Comparison of ENCODE assay signal across 12 mouse cellular contexts in genomic region chr4:154109216-154109849, GRCm38 (mm10). TPM values are rescaled to one million over a fixed set of nuclear protein-coding genes. Genes with fewer than 3 reads are reported as not detected.
DNase-seq lines count a peak whose midpoint lies in the region; ATAC-seq and TF ChIP-seq lines count a peak whose summit lies in the region.
"Had no signal": no experiment of that assay in that cellular context is flagged by ENCODE, and none has a peak within 500 bp of the region (broad histone marks: within the 10 kb centered on the region; RNA-seq: fewer than 3 reads in every experiment).

No protein-coding gene starts in this region.

- in situ Hi-C loops in CH12.LX (cut with MboI; ENCODE audit: low pct_ligation_motif_present, low pct_unique_long_range_greater_than_20kb, low sequenced_read_pairs) = loop anchor here (25.0 kb wide), 1 partner anchor 1822 kb away; the partner anchor contains the start of genes Hes3 and Icmt

- 46% methylated on average over 18 of the region's 18 CpGs for WGBS in kidney, embryonic 14.5 days

- TF ChIP-seq RAD21 in CH12.LX (IDR thresholded peaks at IDR 0.05; ENCODE audit: low read depth, low read length) = no peak

- DNase-seq in gastrocnemius, adult 18-20 months (ENCODE audit: low spot score) = peak; percentile 5
- DNase-seq in gastrocnemius, postnatal 36 days = no peak
- DNase-seq in CH12.LX (ENCODE audit: extremely low read depth) = no peak
- DNase-seq in cerebellum, adult 9-10 months = peak; percentile 83
- peak; percentile 31 to 37 for DNase-seq in layer of hippocampus, postnatal 14 days (ENCODE audit: low spot score in 2 of 2)
- no peak for DNase-seq in thymus, postnatal 14 days
- DNase-seq: B cell, adult 2 months; gastrocnemius, postnatal 14 days had no signal

- H3K4me2 ChIP-seq in CH12.LX (ENCODE audit: insufficient read depth, low read depth, poor library complexity, severe bottlenecking) = peak overlapping the region; percentile 73
- H3K4me2 ChIP-seq in kidney, embryonic 14.5 days (replicated peaks; ENCODE audit: low read depth, low read length) = no peak overlapping the region
- H3K4me2 ChIP-seq: limb, embryonic 12.5 days had no signal

- peaks cover 14 to 60% of the 10 kb centered on the region in 2 experiments for H3K36me3 ChIP-seq in CH12.LX (replicated peaks in 1 of 2; ENCODE audit: control insufficient read depth in 1 of 2, insufficient read depth in 1 of 2, low read length in 1 of 2)
- no peaks in the 10 kb centered on the region for H3K36me3 ChIP-seq in kidney, embryonic 14.5 days (ENCODE audit: control insufficient read depth, insufficient read depth, low read length)
- H3K36me3 ChIP-seq: limb, embryonic 12.5 days had no signal

- peak overlapping the region in 1 of 3 experiments; percentile 17 for H3K4me3 ChIP-seq in CH12.LX (replicated peaks in 1 of 3; ENCODE audit: low read depth in 2 of 3, low read length in 2 of 3, poor library complexity in 1 of 3)
- no peak overlapping the region for H3K4me3 ChIP-seq in kidney, embryonic 14.5 days (ENCODE audit: low read length)
- H3K4me3 ChIP-seq: limb, embryonic 12.5 days had no signal

- peak overlapping the region; percentile 9; the same call in 1 of the 2 replicates for H3K9ac ChIP-seq in CH12.LX (ENCODE audit: insufficient read depth, low read depth)
- H3K9ac ChIP-seq in kidney, embryonic 14.5 days (ENCODE audit: low read depth, low read length) = no peak overlapping the region
- H3K9ac ChIP-seq: limb, embryonic 12.5 days had no signal

- no peak for TF ChIP-seq EP300 in CH12.LX (IDR thresholded peaks at IDR 0.05; ENCODE audit: low read length)

- H3K9me3 ChIP-seq in CH12.LX (replicated peaks; ENCODE audit: low read length) = no peaks in the 10 kb centered on the region
- H3K9me3 ChIP-seq in kidney, embryonic 14.5 days (ENCODE audit: control insufficient read depth, low read length) = no peaks in the 10 kb centered on the region
- H3K9me3 ChIP-seq: limb, embryonic 12.5 days had no signal

- ATAC-seq in inflammation-experienced regulatory T-cells, adult 6 months = no peak
- ATAC-seq in kidney, embryonic 14.5 days (ENCODE audit: low FRiP score, low TSS enrichment) = no peak

- dilution Hi-C loops in CH12.LX (cut with MboI; ENCODE audit: extremely low pct_ligation_motif_present, extremely low pct_unique_long_range_greater_than_20kb, low sequenced_read_pairs) = no loop called here

- H3K27ac ChIP-seq in CH12.LX (ENCODE audit: insufficient read depth, low read depth) = peak overlapping the region; percentile 81
- no peak overlapping the region for H3K27ac ChIP-seq in kidney, embryonic 14.5 days (ENCODE audit: low read depth, low read length)
- H3K27ac ChIP-seq: limb, embryonic 12.5 days had no signal

- peaks cover 57 to 93% of the 10 kb centered on the region in 2 experiments for H3K4me1 ChIP-seq in CH12.LX (ENCODE audit: control insufficient read depth in 1 of 2, insufficient read depth in 2 of 2)
- no peaks in the 10 kb centered on the region for H3K4me1 ChIP-seq in kidney, embryonic 14.5 days (ENCODE audit: control insufficient read depth, insufficient read depth, low read length)

- no peaks in the 10 kb centered on the region for H3K27me3 ChIP-seq in CH12.LX (replicated peaks)
- H3K27me3 ChIP-seq in kidney, embryonic 14.5 days (ENCODE audit: control insufficient read depth, insufficient read depth, low read length) = no peaks in the 10 kb centered on the region; the same call in none of the 2 replicates

- TF ChIP-seq CTCF in CH12.LX (conservative IDR thresholded peaks at IDR 0.05 in 1 of 2, IDR thresholded peaks at IDR 0.05 in 1 of 2; ENCODE audit: low read depth in 2 of 2, low read length in 2 of 2) = no peak

- peak; percentile 39; the same call in 1 of the 2 replicates for TF ChIP-seq POLR2A in CH12.LX (IDR thresholded peaks at IDR 0.05; ENCODE audit: low read depth, low read length)

- intact Hi-C loops in gastrocnemius, postnatal 36 days (cut with DNase I) = no loop called here

- H3K79me2 ChIP-seq in CH12.LX (replicated peaks; ENCODE audit: control insufficient read depth, extremely low read depth, insufficient read depth, poor library complexity, severe bottlenecking) = peaks cover 50% of the 10 kb centered on the region

TF ChIP-seq in CH12.LX, 34 proteins besides CTCF, POLR2A, EP300 and RAD21 (continues in another document):
- TF ChIP-seq ZC3H11A (IDR thresholded peaks at IDR 0.05; ENCODE audit: low read depth, low read length) (no peak), CHD1 (IDR thresholded peaks at IDR 0.05; ENCODE audit: low read depth, low read length) (no peak), MAX (IDR thresholded peaks at IDR 0.05; ENCODE audit: low read length) (0 out of 2 replicates have a peak, but pooled peaks have one; percentile 20), NELFE (IDR thresholded peaks at IDR 0.05; ENCODE audit: low read depth, low read length) (no peak), TCF12 (IDR thresholded peaks at IDR 0.05; ENCODE audit: low read depth, low read length) (peak; percentile 26; the same call in 1 of the 2 replicates), GABPA (IDR thresholded peaks at IDR 0.05; ENCODE audit: insufficient replicate concordance, low read depth, low read length) (no peak), UBTF (IDR thresholded peaks at IDR 0.05; ENCODE audit: low read depth, low read length) (no peak; the same call in 1 of the 2 replicates), USF2 (conservative IDR thresholded peaks at IDR 0.05; ENCODE audit: low read depth, low read length) (no peak), MEF2A (IDR thresholded peaks at IDR 0.05; ENCODE audit: borderline replicate concordance, low read depth, low read length) (peak; percentile 10; the same call in 1 of the 2 replicates), JUND (conservative IDR thresholded peaks at IDR 0.05; ENCODE audit: low read depth, low read length) (no peak), CHD2 (IDR thresholded peaks at IDR 0.05; ENCODE audit: low read length) (0 out of 2 replicates have a peak, but pooled peaks have one; percentile 25), TBP (conservative IDR thresholded peaks at IDR 0.05; ENCODE audit: low read depth, low read length) (no peak), RCOR1 (conservative IDR thresholded peaks at IDR 0.05; ENCODE audit: low read depth, low read length) (no peak), ELF1 (IDR thresholded peaks at IDR 0.05; ENCODE audit: low read depth, low read length) (no peak), SIN3A (IDR thresholded peaks at IDR 0.05; ENCODE audit: low read length) (no peak), ZKSCAN1 (IDR thresholded peaks at IDR 0.05; ENCODE audit: borderline replicate concordance, low read depth, low read length) (no peak), JUN (IDR thresholded peaks at IDR 0.05; ENCODE audit: insufficient read depth, low read depth, low read length) (no peak), MAZ (IDR thresholded peaks at IDR 0.05; ENCODE audit: low read depth, low read length) (0 out of 2 replicates have a peak, but pooled peaks have one; percentile 39), ZMIZ1 (IDR thresholded peaks at IDR 0.05; ENCODE audit: low read depth, low read length) (peak; percentile 42; the same call in 1 of the 2 replicates), PAX5 (IDR thresholded peaks at IDR 0.05; ENCODE audit: low read length) (no peak), MYC (IDR thresholded peaks at IDR 0.05; ENCODE audit: low read depth, low read length) (no peak), USF1 (IDR thresholded peaks at IDR 0.05; ENCODE audit: low read depth, low read length) (no peak), NRF1 (IDR thresholded peaks at IDR 0.05; ENCODE audit: low read depth, low read length) (no peak), IRF4 (IDR thresholded peaks at IDR 0.05; ENCODE audit: low read depth, low read length) (0 out of 2 replicates have a peak, but pooled peaks have one; percentile 29), MXI1 (IDR thresholded peaks at IDR 0.05; ENCODE audit: low read depth, low read length) (0 out of 2 replicates have a peak, but pooled peaks have one; percentile 44), HCFC1 (IDR thresholded peaks at IDR 0.05; ENCODE audit: low read depth, low read length) (0 out of 2 replicates have a peak, but pooled peaks have one; percentile 8), BHLHE40 (IDR thresholded peaks at IDR 0.05; ENCODE audit: low read depth, low read length) (no peak), KAT2A (IDR thresholded peaks at IDR 0.05; ENCODE audit: insufficient replicate concordance, low read length) (no peak), E2F4 (IDR thresholded peaks at IDR 0.05; ENCODE audit: insufficient replicate concordance, low read depth, low read length) (no peak)

RNA-seq across cellular contexts. Expression of gene Trp73, which starts 30.7 kb away (rescaled TPM):
- not detected for total RNA-seq in gastrocnemius, adult 18-20 months (2021)
- total RNA-seq in gastrocnemius, postnatal 36 days (2021) = not detected
- total RNA-seq in CH12.LX (2012; rRNA removed) = 27.7 and 34.3 TPM in 2 replicates
- total RNA-seq in CH12.LX (2014; rRNA removed) = 12.5 and 14.0 TPM in 2 replicates
- 19.0 and 30.0 TPM in 2 replicates for polyA plus RNA-seq in CH12.LX (2012; ENCODE audit: insufficient read length, low read depth)
- 1 to 10 TPM; 3.8 to 4.0 TPM for total RNA-seq in layer of hippocampus, postnatal 14 days (2021)
- under 1 TPM in 1 of 3 experiments, not detected in 2; 0.34 TPM for polyA plus RNA-seq in inflammation-experienced regulatory T-cells, adult 6 months (2017; shearing (Covaris generic))
- polyA plus RNA-seq in kidney, embryonic 14.5 days (2014; fragmentation: Nextera tagmentation; extraction: Ambion mirVana) = 0.23 and 0.80 TPM in 2 replicates
- total RNA-seq: common myeloid progenitor, adult 5-6 weeks had no signal

RNA-seq across cellular contexts. Expression of gene Wrap73, which starts 32.8 kb away (rescaled TPM):
- 10 to 100 TPM; 12.0 to 12.9 TPM for total RNA-seq in gastrocnemius, adult 18-20 months (2021)
- 1 to 10 TPM; 7.0 to 8.7 TPM for total RNA-seq in gastrocnemius, postnatal 36 days (2021)
- total RNA-seq in CH12.LX (2012; rRNA removed) (70.1 and 77.6 TPM in 2 replicates), CH12.LX (2014; rRNA removed) (42.4 and 49.3 TPM in 2 replicates)
- 31.5 and 32.1 TPM in 2 replicates for polyA plus RNA-seq in CH12.LX (2012; ENCODE audit: insufficient read length, low read depth)
- 10 to 100 TPM; 29.7 to 36.1 TPM for total RNA-seq in layer of hippocampus, postnatal 14 days (2021)
- 10 to 100 TPM; 24.9 to 35.1 (median 30.7) TPM for polyA plus RNA-seq in inflammation-experienced regulatory T-cells, adult 6 months (2017; shearing (Covaris generic))
- polyA plus RNA-seq in kidney, embryonic 14.5 days (2014; fragmentation: Nextera tagmentation; extraction: Ambion mirVana) = 37.7 and 41.7 TPM in 2 replicates

RNA-seq across cellular contexts. Expression of gene Tprgl, which starts 51.1 kb away (rescaled TPM):
- total RNA-seq in gastrocnemius, adult 18-20 months (2021) = 100 to 1,000 TPM in 1 of 2 experiments, 10 to 100 TPM in 1; 93.9 to 108 TPM
- 10 to 100 TPM; 82.7 to 82.8 TPM for total RNA-seq in gastrocnemius, postnatal 36 days (2021)
- 47.5 and 48.6 TPM in 2 replicates for total RNA-seq in CH12.LX (2012; rRNA removed)
- 64.1 and 64.5 TPM in 2 replicates for total RNA-seq in CH12.LX (2014; rRNA removed)
- 62.5 and 67.8 TPM in 2 replicates for polyA plus RNA-seq in CH12.LX (2012; ENCODE audit: insufficient read length, low read depth)
- total RNA-seq in layer of hippocampus, postnatal 14 days (2021) = 100 to 1,000 TPM; 156 to 166 TPM
- polyA plus RNA-seq in inflammation-experienced regulatory T-cells, adult 6 months (2017; shearing (Covaris generic)) = 10 to 100 TPM; 21.9 to 30.4 (median 25.3) TPM
- polyA plus RNA-seq in kidney, embryonic 14.5 days (2014; fragmentation: Nextera tagmentation; extraction: Ambion mirVana) = 98.2 and 124 TPM in 2 replicates

Comparison
In these comparisons a context has a peak if more than half of its experiments do, and no peak if none do; other contexts are left out.
1. DNase-seq: peak in gastrocnemius, adult 18-20 months (single experiment), cerebellum, adult 9-10 months (single experiment) and layer of hippocampus, postnatal 14 days (2 of 2); none in gastrocnemius, postnatal 36 days (0 of 2), CH12.LX (single experiment) and thymus, postnatal 14 days (single experiment).
2. RNA of gene Trp73, which starts 30.7 kb away (total RNA-seq): 12.5 to 34.3 TPM in CH12.LX and 3.8 to 4.0 TPM in layer of hippocampus, postnatal 14 days; not detected in gastrocnemius, postnatal 36 days and not detected in gastrocnemius, adult 18-20 months; every median in the first group is over 4 times any median in the second.